Mouse (Mus musculus) MEL (cell line): ENCODE measurements around the gene Mcu.

ENCODE experiments used
- EP300 ChIP-seq, 2 experiments: IDR thresholded peaks; 2 replicates each; pipeline ENCODE4 v1.6.1; 2011; ENCODE audit warnings: improper control_type of control experiment in 2 of 2, low read length in 2 of 2, low read depth in 1 of 2, mild to moderate bottlenecking in 1 of 2
- GABPA ChIP-seq: IDR thresholded peaks from 2 replicates; pipeline ENCODE4 v1.6.1; 2012; ENCODE audit warnings: low read depth, mild to moderate bottlenecking, inconsistent platforms, low read length, improper control_type of control experiment, moderate library complexity
- JUND ChIP-seq: IDR thresholded peaks from 2 replicates; pipeline ENCODE4 v1.6.1; 2011; ENCODE audit warnings: low read depth, mild to moderate bottlenecking, improper control_type of control experiment, low read length
- POLR2A ChIP-seq, 2 experiments: IDR thresholded peaks; 2 replicates each; pipeline ENCODE4 v1.6.1; 2011 to 2012; ENCODE audit warnings: low read length in 2 of 2, mild to moderate bottlenecking in 2 of 2, control low read depth in 1 of 2, improper control_type of control experiment in 1 of 2, low read depth in 1 of 2, moderate library complexity in 1 of 2; ENCODE audit not compliant: control insufficient read depth in 1 of 2, insufficient read depth in 1 of 2, poor library complexity in 1 of 2
- POLR2AphosphoS2 ChIP-seq: IDR thresholded peaks from 2 replicates; pipeline ENCODE4 v1.6.1; 2011; ENCODE audit warnings: low read length, improper control_type of control experiment

DNA sequence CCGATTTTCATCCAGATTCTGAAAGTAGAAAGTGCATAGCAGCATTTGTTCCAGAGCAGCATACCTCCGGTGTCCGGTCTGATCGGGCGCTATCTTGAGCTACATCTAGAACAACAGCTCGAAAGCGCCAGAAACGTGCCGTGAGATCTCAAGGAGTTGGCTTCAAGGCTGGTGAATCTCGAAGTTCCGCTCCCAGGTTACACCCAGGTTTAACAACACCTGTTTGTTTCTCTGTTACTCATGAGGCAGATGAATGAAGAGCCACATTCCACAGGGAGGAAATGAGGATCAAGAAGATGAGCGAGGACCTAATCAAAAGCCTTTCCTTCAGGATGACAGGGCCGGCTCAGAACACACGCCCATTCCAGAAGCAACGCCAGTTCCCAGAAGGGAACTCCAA, 29.7 kb downstream of the Mcu start:
- no peak for TF ChIP-seq POLR2A (IDR thresholded peaks at IDR 0.05; ENCODE audit: control insufficient read depth in 1 of 2, insufficient read depth in 1 of 2, low read depth in 1 of 2, low read length in 2 of 2, poor library complexity in 1 of 2)
- TF ChIP-seq EP300 (IDR thresholded peaks at IDR 0.05; ENCODE audit: low read depth in 1 of 2, low read length in 2 of 2): no peak
- TF ChIP-seq JUND: no peak
- TF ChIP-seq GABPA: no peak
- no peak for TF ChIP-seq POLR2AphosphoS2
